Mouse (Mus musculus) gastrocnemius, adult 2 months (tissue): ENCODE measurements around the gene Pnpla5. TPM values are rescaled to one million over a fixed set of nuclear protein-coding genes. Genes with fewer than 3 reads are reported as not detected.

Experiments
- DNase-seq: peaks from one replicate; pipeline ENCODE4 v3.0.0; 2022
- H3K27ac ChIP-seq: fragments of 200-600 bp; 2 replicates; pipeline ENCODE4 v1.8.1; 2022; ENCODE audit warnings: mild to moderate bottlenecking
- H3K4me3 ChIP-seq: fragments of 200-600 bp; 2 replicates; pipeline ENCODE4 v1.8.1; 2022; ENCODE audit warnings: mild to moderate bottlenecking, moderate library complexity
- CTCF ChIP-seq: fragments of 200-600 bp; IDR thresholded peaks from 2 replicates; pipeline ENCODE4 v1.8.1; 2022; ENCODE audit warnings: antibody characterized with exemption, mild to moderate bottlenecking, moderate library complexity
- intact Hi-C: fragments of 180-260 bp; cut with DNase I; formaldehyde crosslinking; loops from one replicate; pipeline ENCODE4 v1.15.1; 2025
- total RNA-seq, 2 experiments: library from RNA; stranded (reverse); gene quantifications; 2 replicates each; pipeline ENCODE4 v1.2.3; 2021

Gene Pnpla5
- total RNA-seq, 2 experiments from 2014 or later: 0.14 TPM; not detected in 1

- no peak overlapping the region for H3K27ac ChIP-seq
- H3K4me3 ChIP-seq: no peak overlapping the region
- DNase-seq: no peak
- no peak for TF ChIP-seq CTCF
- intact Hi-C loops: loop anchor here (10.0 kb wide), 1 partner anchor 118 kb away; no protein-coding TSS in a partner anchor
Measured at GRCm38 (mm10) chr15:84136473-84137415, 13.8 kb upstream of the Pnpla5 start.

- intact Hi-C loops: loop anchor here (10.0 kb wide), 1 partner anchor 119 kb away; no protein-coding TSS in a partner anchor
- Histone ChIP-seq H3K27ac (no peak overlapping the region), H3K4me3 (no peak overlapping the region)
- no peak for DNase-seq
- peak; percentile 61 for TF ChIP-seq CTCF
Measured at GRCm38 (mm10) chr15:84135472-84135871, 12.5 kb upstream of the Pnpla5 start.

GRCm38 (mm10) chr15:84133440-84133839 lies 10.5 kb upstream of the Pnpla5 start:
- Histone ChIP-seq H3K4me3 (no peak overlapping the region; the same call in 1 of the 2 replicates), H3K27ac (peak overlapping the region; percentile 94)
- no peak for TF ChIP-seq CTCF
- DNase-seq: peak; percentile 90
- intact Hi-C loops: loop anchor here (2.0 to 10.0 kb wide), 2 partner anchors 35 to 121 kb away; no protein-coding TSS in a partner anchor

GRCm38 (mm10) chr15:84131971-84132370 lies 9.0 kb upstream of the Pnpla5 start:
- DNase-seq: peak; percentile 92
- Histone ChIP-seq H3K27ac (peak overlapping the region; percentile 94), H3K4me3 (peak overlapping the region; percentile 68)
- intact Hi-C loops: loop anchor here (2.0 to 10.0 kb wide), 2 partner anchors 37 to 123 kb away; no protein-coding TSS in a partner anchor
- no peak for TF ChIP-seq CTCF

- Histone ChIP-seq H3K4me3 (peak overlapping the region; percentile 68), H3K27ac (peak overlapping the region; percentile 94)
- TF ChIP-seq CTCF: peak; percentile 9; the same call in 1 of the 2 replicates
- DNase-seq: peak; percentile 81
- intact Hi-C loops: loop anchor here (10.0 kb wide), 1 partner anchor 124 kb away; no protein-coding TSS in a partner anchor
Measured at GRCm38 (mm10) chr15:84131096-84131786, 8.3 kb upstream of the Pnpla5 start.

GRCm38 (mm10) chr15:84126871-84127270 lies 3.9 kb upstream of the Pnpla5 start:
- no peak for TF ChIP-seq CTCF
- Histone ChIP-seq H3K4me3 (no peak overlapping the region), H3K27ac (no peak overlapping the region)
- intact Hi-C loops: no loop called here
- DNase-seq: no peak

GRCm38 (mm10) chr15:84126447-84126846 lies 3.5 kb upstream of the Pnpla5 start:
- intact Hi-C loops: no loop called here
- DNase-seq: no peak
- H3K4me3 ChIP-seq: no peak overlapping the region
- no peak for TF ChIP-seq CTCF
- H3K27ac ChIP-seq: no peak overlapping the region

GRCm38 (mm10) chr15:84124086-84124485 lies 1.1 kb upstream of the Pnpla5 start:
- no peak overlapping the region for H3K4me3 ChIP-seq
- no peak overlapping the region for H3K27ac ChIP-seq
- DNase-seq: no peak
- TF ChIP-seq CTCF: peak; percentile 51
- intact Hi-C loops: loop anchor here (5.0 kb wide), 1 partner anchor 508 kb away; no protein-coding TSS in a partner anchor

- H3K4me3 ChIP-seq: no peak overlapping the region
- H3K27ac ChIP-seq: no peak overlapping the region
- DNase-seq: no peak
- no peak for TF ChIP-seq CTCF
- intact Hi-C loops: loop anchor here (5.0 kb wide), 1 partner anchor 511 kb away; no protein-coding TSS in a partner anchor
Measured at GRCm38 (mm10) chr15:84121036-84121435, 1.9 kb downstream of the Pnpla5 start.

- intact Hi-C loops: loop anchor here (1.0 to 5.0 kb wide), 2 partner anchors 47 to 512 kb away; partner anchors contain the start of gene Pnpla3
- TF ChIP-seq CTCF: peak; percentile 64
- peak; percentile 41 for DNase-seq
Measured at GRCm38 (mm10) chr15:84120612-84121011, 2.4 kb downstream of the Pnpla5 start.

GRCm38 (mm10) chr15:84116466-84116865 lies 6.5 kb downstream of the Pnpla5 start:
- Histone ChIP-seq H3K27ac (no peak overlapping the region), H3K4me3 (no peak overlapping the region)
- no peak for TF ChIP-seq CTCF
- DNase-seq: no peak
- intact Hi-C loops: loop anchor here (5.0 kb wide), 1 partner anchor 496 kb away; no protein-coding TSS in a partner anchor

More at GRCm38 (mm10) chr15:84120612-84121011, 2.4 kb downstream of the Pnpla5 start:
- no peak overlapping the region for H3K27ac ChIP-seq
- no peak overlapping the region for H3K4me3 ChIP-seq

GRCm38 (mm10) chr15:84115727-84116126 lies 7.2 kb downstream of the Pnpla5 start:
- H3K27ac ChIP-seq: no peak overlapping the region
- no peak overlapping the region for H3K4me3 ChIP-seq
- no peak for DNase-seq
- peak; percentile 46 for TF ChIP-seq CTCF
- intact Hi-C loops: loop anchor here (5.0 kb wide), 1 partner anchor 497 kb away; no protein-coding TSS in a partner anchor
